25 mouse cellular contexts compared by ENCODE assay signal in the genomic region with DNA sequence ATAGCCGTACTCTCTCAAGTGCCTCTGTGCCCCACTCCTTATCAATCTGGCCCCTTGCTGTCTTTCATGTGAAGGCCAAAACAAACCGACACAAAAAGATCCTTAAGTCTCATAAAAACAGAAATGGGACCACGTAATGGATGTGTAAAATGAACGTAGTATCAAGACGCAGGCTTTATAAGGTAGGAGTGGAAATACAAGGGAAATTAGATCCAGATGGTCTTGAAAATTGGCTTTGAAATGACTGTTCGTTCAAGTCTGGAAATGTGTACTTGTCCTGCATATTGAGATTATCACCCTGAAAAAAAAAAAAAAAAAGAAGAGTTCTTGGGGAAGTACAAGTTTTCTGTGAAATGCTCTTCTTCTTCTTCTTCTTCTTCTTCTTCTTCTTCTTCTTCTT.
DNase-seq lines count a peak whose midpoint lies in the region; ATAC-seq lines count a peak whose summit lies in the region.
"Had no signal": no experiment of that assay in that cellular context is flagged by ENCODE, and none has a peak within 500 bp of the region (broad histone marks: within the 10 kb centered on the region; RNA-seq: fewer than 3 reads in every experiment).

No protein-coding gene starts in this region.

- H3K4me2 ChIP-seq in embryonic facial prominence, embryonic 11.5 days (ENCODE audit: low read depth, low read length) = no peak overlapping the region
- no peak overlapping the region for H3K4me2 ChIP-seq in embryonic facial prominence, embryonic 14.5 days (ENCODE audit: low read depth, low read length)
- H3K4me2 ChIP-seq: embryonic facial prominence, embryonic 12.5 days; embryonic facial prominence, embryonic 15.5 days; forebrain, embryonic 13.5 days; forebrain, embryonic 15.5 days had no signal

- DNase-seq in embryonic facial prominence, embryonic 11.5 days (ENCODE audit: low spot score) = peak; percentile 62
- no peak for DNase-seq in embryonic facial prominence, embryonic 10.5 days (ENCODE audit: low spot score)
- DNase-seq in embryonic facial prominence, embryonic 14.5 days (ENCODE audit: low spot score) = peak; percentile 68
- peak; percentile 35 for DNase-seq in hindlimb bud, embryonic 11.5 days (ENCODE audit: extremely low spot score, low read depth, low spot score)
- no peak for DNase-seq in thymus, postnatal 36 days
- DNase-seq: adrenal gland, adult 8-10 months; adrenal gland, postnatal 14 days; adrenal gland, postnatal 36 days; B cell, adult 2 months; cerebellum, adult 11-12 months; cerebellum, adult 2 months; cerebellum, adult 9-10 months; cerebellum, postnatal 10 days; cerebellum, postnatal 25 days; forebrain, postnatal 0 days had no signal

- H3K9me3 ChIP-seq in embryonic facial prominence, embryonic 11.5 days (replicated peaks; ENCODE audit: control insufficient read depth, low read length) = no peaks in the 10 kb centered on the region
- no peaks in the 10 kb centered on the region for H3K9me3 ChIP-seq in embryonic facial prominence, embryonic 10.5 days
- no peaks in the 10 kb centered on the region for H3K9me3 ChIP-seq in embryonic facial prominence, embryonic 14.5 days (ENCODE audit: control insufficient read depth, low read length)
- H3K9me3 ChIP-seq: embryonic facial prominence, embryonic 12.5 days; embryonic facial prominence, embryonic 15.5 days; forebrain, embryonic 13.5 days had no signal

- H3K27ac ChIP-seq in embryonic facial prominence, embryonic 11.5 days (replicated peaks; ENCODE audit: low read depth, low read length) = no peak overlapping the region
- H3K27ac ChIP-seq in embryonic facial prominence, embryonic 10.5 days (replicated peaks) = no peak overlapping the region
- no peak overlapping the region for H3K27ac ChIP-seq in embryonic facial prominence, embryonic 14.5 days (replicated peaks; ENCODE audit: low read depth, low read length)
- H3K27ac ChIP-seq: embryonic facial prominence, embryonic 12.5 days; embryonic facial prominence, embryonic 15.5 days; forebrain, embryonic 13.5 days; forebrain, embryonic 15.5 days had no signal

- no peak overlapping the region for H3K9ac ChIP-seq in embryonic facial prominence, embryonic 11.5 days (replicated peaks; ENCODE audit: low read length)
- H3K9ac ChIP-seq in embryonic facial prominence, embryonic 14.5 days (ENCODE audit: low read depth, low read length) = no peak overlapping the region
- H3K9ac ChIP-seq: embryonic facial prominence, embryonic 12.5 days; embryonic facial prominence, embryonic 15.5 days; forebrain, embryonic 13.5 days; forebrain, embryonic 15.5 days; forebrain, postnatal 0 days had no signal

- no peaks in the 10 kb centered on the region for H3K27me3 ChIP-seq in embryonic facial prominence, embryonic 11.5 days (ENCODE audit: control insufficient read depth, insufficient read depth, low read length)
- H3K27me3 ChIP-seq in embryonic facial prominence, embryonic 10.5 days (replicated peaks; ENCODE audit: low read depth, poor library complexity, severe bottlenecking) = no peaks in the 10 kb centered on the region
- no peaks in the 10 kb centered on the region for H3K27me3 ChIP-seq in embryonic facial prominence, embryonic 14.5 days (replicated peaks; ENCODE audit: control insufficient read depth, insufficient read depth, low read length)
- H3K27me3 ChIP-seq: CH12.LX; embryonic facial prominence, embryonic 12.5 days; embryonic facial prominence, embryonic 15.5 days; forebrain, embryonic 13.5 days; forebrain, embryonic 15.5 days; Patski had no signal

- WGBS in embryonic facial prominence, embryonic 11.5 days = 55% methylated on average over 6 of the region's 6 CpGs
- 69% methylated on average over 6 of the region's 6 CpGs for WGBS in embryonic facial prominence, embryonic 10.5 days
- WGBS in embryonic facial prominence, embryonic 14.5 days = 33% methylated on average over 6 of the region's 6 CpGs

- H3K36me3 ChIP-seq in embryonic facial prominence, embryonic 11.5 days (replicated peaks; ENCODE audit: control insufficient read depth, insufficient read depth, low read depth, low read length) = no peaks in the 10 kb centered on the region
- H3K36me3 ChIP-seq in embryonic facial prominence, embryonic 10.5 days (replicated peaks) = no peaks in the 10 kb centered on the region
- H3K36me3 ChIP-seq in embryonic facial prominence, embryonic 14.5 days (ENCODE audit: control insufficient read depth, insufficient read depth, low read length) = no peaks in the 10 kb centered on the region
- H3K36me3 ChIP-seq: embryonic facial prominence, embryonic 12.5 days; embryonic facial prominence, embryonic 15.5 days; forebrain, embryonic 15.5 days; G1E had no signal

- no peaks in the 10 kb centered on the region for H3K4me1 ChIP-seq in embryonic facial prominence, embryonic 11.5 days (ENCODE audit: control insufficient read depth, insufficient read depth, low read length)
- no peaks in the 10 kb centered on the region for H3K4me1 ChIP-seq in embryonic facial prominence, embryonic 10.5 days
- peaks cover 11% of the 10 kb centered on the region; the same call in 1 of the 2 replicates for H3K4me1 ChIP-seq in embryonic facial prominence, embryonic 14.5 days (ENCODE audit: control insufficient read depth, insufficient read depth, low read length)
- H3K4me1 ChIP-seq: forebrain, embryonic 13.5 days; forebrain, embryonic 15.5 days had no signal

- H3K4me3 ChIP-seq in embryonic facial prominence, embryonic 11.5 days (ENCODE audit: low read depth, low read length) = no peak overlapping the region
- H3K4me3 ChIP-seq in embryonic facial prominence, embryonic 10.5 days = no peak overlapping the region
- H3K4me3 ChIP-seq in embryonic facial prominence, embryonic 14.5 days (ENCODE audit: low read depth, low read length) = no peak overlapping the region
- H3K4me3 ChIP-seq: embryonic facial prominence, embryonic 12.5 days; embryonic facial prominence, embryonic 15.5 days; forebrain, embryonic 13.5 days; forebrain, embryonic 15.5 days had no signal

- no peak for ATAC-seq in embryonic facial prominence, embryonic 11.5 days (replicated peaks; ENCODE audit: insufficient number of reproducible peaks, low FRiP score, low TSS enrichment, low read depth)
- no peak for ATAC-seq in embryonic facial prominence, embryonic 14.5 days (ENCODE audit: low read depth)
- ATAC-seq in frontal cortex, adult (ENCODE audit: low TSS enrichment) = no peak
- ATAC-seq: activated CD4-positive, CD25-positive, alpha-beta regulatory T cell, adult 4 months; CD4-positive, CD25-positive, alpha-beta regulatory T cell, adult 4 months; forebrain, embryonic 13.5 days; forebrain, embryonic 15.5 days; forebrain, postnatal 0 days; Patski had no signal

Comparison
In these comparisons a context has a peak if more than half of its experiments do, and no peak if none do; other contexts are left out.
1. DNase-seq: peak in embryonic facial prominence, embryonic 11.5 days (single experiment), embryonic facial prominence, embryonic 14.5 days (single experiment) and hindlimb bud, embryonic 11.5 days (single experiment); none in embryonic facial prominence, embryonic 10.5 days (single experiment) and thymus, postnatal 36 days (0 of 2).